Mouse (Mus musculus) myocyte (in vitro differentiated cells): ENCODE data around the gene Slc9a7. TPM values are rescaled to one million over a fixed set of nuclear protein-coding genes. Genes with fewer than 3 reads are reported as not detected.

ENCODE experiments used
- H3K27me3 ChIP-seq: one replicate; pipeline ENCODE4 v1.6.1; 2011; ENCODE audit not compliant: control insufficient read depth, insufficient read depth, insufficient read length
- H3K36me3 ChIP-seq: one replicate; pipeline ENCODE4 v1.6.1; 2011; ENCODE audit not compliant: control insufficient read depth, insufficient read depth
- H3K4me2 ChIP-seq: one replicate; pipeline ENCODE4 v1.6.1; 2011; ENCODE audit warnings: low read depth, control low read depth
- H3K4me3 ChIP-seq: one replicate; pipeline ENCODE4 v1.5.1; 2011; ENCODE audit warnings: mild to moderate bottlenecking, control low read depth, moderate library complexity
- H3K79me2 ChIP-seq: one replicate; pipeline ENCODE4 v1.6.1; 2011; ENCODE audit not compliant: control insufficient read depth, insufficient read depth
- H3ac ChIP-seq: one replicate; pipeline ENCODE4 v1.6.1; 2011; ENCODE audit not compliant: control insufficient read depth, insufficient read length
- CEBPB ChIP-seq: IDR thresholded peaks from 2 replicates; pipeline ENCODE4 v1.6.1; 2011; ENCODE audit warnings: mild to moderate bottlenecking, moderate library complexity; ENCODE audit not compliant: poor library complexity, insufficient read depth, severe bottlenecking
- E2F4 ChIP-seq: IDR thresholded peaks from one replicate; pipeline ENCODE4 v1.6.1; 2011; ENCODE audit warnings: mild to moderate bottlenecking, control low read depth, moderate library complexity; ENCODE audit not compliant: insufficient read depth
- MAX ChIP-seq: IDR thresholded peaks from one replicate; pipeline ENCODE4 v1.6.1; 2011; ENCODE audit warnings: low read depth, mild to moderate bottlenecking, control low read depth
- MYOD1 ChIP-seq, 3 experiments: IDR thresholded peaks; one replicate each; pipeline ENCODE4 v1.6.1; 2011; ENCODE audit warnings: control low read depth in 2 of 3, low read depth in 2 of 3, mild to moderate bottlenecking in 2 of 3, moderate library complexity in 1 of 3; ENCODE audit not compliant: insufficient read length in 2 of 3, control insufficient read depth in 1 of 3
- MYOG ChIP-seq, 3 experiments: IDR thresholded peaks; one replicate each; pipeline ENCODE4 v1.6.1; 2011; ENCODE audit warnings: control low read depth in 2 of 3, low read depth in 2 of 3, mild to moderate bottlenecking in 2 of 3; ENCODE audit not compliant: insufficient read length in 2 of 3, control insufficient read depth in 1 of 3, insufficient read depth in 1 of 3
- POLR2A ChIP-seq: IDR thresholded peaks from one replicate; pipeline ENCODE4 v1.6.1; 2011; ENCODE audit warnings: low read depth, mild to moderate bottlenecking, control low read depth, moderate library complexity; ENCODE audit not compliant: insufficient read length
- POLR2AphosphoS2 ChIP-seq: IDR thresholded peaks from one replicate; pipeline ENCODE4 v1.6.1; 2011; ENCODE audit warnings: low read depth, control low read depth; ENCODE audit not compliant: insufficient read length
- REST ChIP-seq: IDR thresholded peaks from one replicate; pipeline ENCODE4 v1.6.1; 2011; ENCODE audit warnings: mild to moderate bottlenecking, control low read depth, moderate library complexity; ENCODE audit not compliant: insufficient read depth, insufficient read length
- SRF ChIP-seq: IDR thresholded peaks from one replicate; pipeline ENCODE4 v1.6.1; 2011; ENCODE audit warnings: low read depth; ENCODE audit not compliant: control insufficient read depth, insufficient read length
- TCF12 ChIP-seq: IDR thresholded peaks from one replicate; pipeline ENCODE4 v1.6.1; 2011; ENCODE audit warnings: mild to moderate bottlenecking, control low read depth; ENCODE audit not compliant: poor library complexity, insufficient read depth, severe bottlenecking
- TCF3 ChIP-seq: IDR thresholded peaks from one replicate; pipeline ENCODE4 v1.6.1; 2011; ENCODE audit warnings: low read depth, control low read depth; ENCODE audit not compliant: insufficient read length
- USF1 ChIP-seq: IDR thresholded peaks from one replicate; pipeline ENCODE4 v1.6.1; 2011; ENCODE audit warnings: low read depth, mild to moderate bottlenecking, control low read depth, moderate library complexity
- polyA plus RNA-seq: library from polyadenylated mRNA; unstranded; fragments of >200 nt; fragmentation: generic; extraction: Trizol; gene quantifications from one replicate; pipeline ENCODE4 v1.2.1, GENCODE M21; 2012; ENCODE audit warnings: missing spikeins

Gene Slc9a7
- polyA plus RNA-seq, 1 experiment, result 0.13 TPM

DNA sequence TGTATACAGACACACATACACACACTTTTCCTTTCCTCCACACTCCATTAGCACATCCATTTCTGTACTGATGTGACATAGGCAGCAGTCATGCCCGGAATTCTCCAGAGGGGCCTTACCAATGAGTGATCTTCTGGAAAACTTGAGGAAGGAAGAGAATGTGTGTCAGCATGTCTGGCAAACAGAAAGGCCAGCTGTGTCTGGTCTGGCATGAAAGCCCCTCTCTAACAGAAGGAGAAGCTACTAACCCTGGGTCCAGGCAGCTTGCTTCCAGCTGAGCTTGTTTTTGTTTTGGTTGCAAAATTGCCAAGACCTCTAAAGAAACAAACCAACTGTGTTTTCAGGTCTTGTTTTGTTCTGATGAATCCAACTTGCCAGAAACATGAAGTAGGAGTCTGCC, 162.1 kb downstream of the Slc9a7 start:
- no peaks in the 10 kb centered on the region for H3K27me3 ChIP-seq
- H3K79me2 ChIP-seq, result no peaks in the 10 kb centered on the region
- no peaks in the 10 kb centered on the region for H3K36me3 ChIP-seq
- no peak overlapping the region for H3ac ChIP-seq
- TF ChIP-seq POLR2AphosphoS2 (no peak), TCF3 (no peak), USF1 (no peak), E2F4 (no peak), POLR2A (no peak), REST (no peak), MYOG (IDR thresholded peaks at IDR 0.05; ENCODE audit: control insufficient read depth in 1 of 3, insufficient read depth in 1 of 3, insufficient read length in 2 of 3, low read depth in 2 of 3) (no peak), MYOD1 (IDR thresholded peaks at IDR 0.05; ENCODE audit: control insufficient read depth in 1 of 3, insufficient read length in 2 of 3, low read depth in 2 of 3) (no peak), CEBPB (no peak), SRF (no peak), MAX (no peak), TCF12 (no peak)
- H3K4me2 ChIP-seq, result no peak overlapping the region
- no peak overlapping the region for H3K4me3 ChIP-seq

DNA sequence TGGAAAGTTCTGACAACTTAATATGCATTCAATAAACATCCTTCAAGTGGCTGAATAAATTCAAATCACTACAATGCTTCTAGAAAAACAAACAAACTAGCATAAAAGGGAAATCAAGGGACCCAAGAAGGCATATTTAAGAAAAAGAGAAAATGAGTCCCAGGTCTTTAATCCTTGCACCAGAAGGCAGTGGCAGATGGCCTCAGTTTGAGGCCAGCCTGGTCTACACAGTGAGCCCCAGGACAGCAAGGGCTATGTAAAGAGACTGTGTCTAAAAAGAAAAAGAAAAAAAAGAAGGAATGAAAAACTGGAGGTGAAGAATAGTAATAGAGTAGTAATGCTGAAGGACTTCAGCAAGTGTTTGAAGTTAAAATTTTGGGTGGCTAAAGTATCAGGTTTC, 162.7 kb downstream of the Slc9a7 start:
- H3K4me3 ChIP-seq, result no peak overlapping the region
- no peak overlapping the region for H3K4me2 ChIP-seq
- H3ac ChIP-seq, result no peak overlapping the region
- H3K36me3 ChIP-seq, result no peaks in the 10 kb centered on the region
- TF ChIP-seq E2F4 (no peak), POLR2A (no peak), MAX (no peak), USF1 (no peak), CEBPB (no peak), POLR2AphosphoS2 (no peak), TCF3 (no peak), MYOG (IDR thresholded peaks at IDR 0.05; ENCODE audit: control insufficient read depth in 1 of 3, insufficient read depth in 1 of 3, insufficient read length in 2 of 3, low read depth in 2 of 3) (no peak), TCF12 (no peak), MYOD1 (IDR thresholded peaks at IDR 0.05; ENCODE audit: control insufficient read depth in 1 of 3, insufficient read length in 2 of 3, low read depth in 2 of 3) (no peak), SRF (no peak), REST (no peak)
- H3K27me3 ChIP-seq, result no peaks in the 10 kb centered on the region
- H3K79me2 ChIP-seq, result no peaks in the 10 kb centered on the region

- Histone ChIP-seq H3K27me3 (no peaks in the 10 kb centered on the region), H3K79me2 (no peaks in the 10 kb centered on the region), H3K36me3 (no peaks in the 10 kb centered on the region), H3K4me3 (no peak overlapping the region), H3ac (no peak overlapping the region), H3K4me2 (no peak overlapping the region)
- TF ChIP-seq MYOG (IDR thresholded peaks at IDR 0.05; ENCODE audit: control insufficient read depth in 1 of 3, insufficient read depth in 1 of 3, insufficient read length in 2 of 3, low read depth in 2 of 3) (no peak), USF1 (no peak), POLR2A (no peak), POLR2AphosphoS2 (no peak), TCF12 (no peak), MAX (no peak), MYOD1 (IDR thresholded peaks at IDR 0.05; ENCODE audit: control insufficient read depth in 1 of 3, insufficient read length in 2 of 3, low read depth in 2 of 3) (no peak), CEBPB (no peak), E2F4 (no peak), SRF (no peak), TCF3 (no peak), REST (no peak)
These were observed 166.1 kb downstream of the Slc9a7 start for GRCm38 (mm10) chrX:20125481-20125880.

DNA sequence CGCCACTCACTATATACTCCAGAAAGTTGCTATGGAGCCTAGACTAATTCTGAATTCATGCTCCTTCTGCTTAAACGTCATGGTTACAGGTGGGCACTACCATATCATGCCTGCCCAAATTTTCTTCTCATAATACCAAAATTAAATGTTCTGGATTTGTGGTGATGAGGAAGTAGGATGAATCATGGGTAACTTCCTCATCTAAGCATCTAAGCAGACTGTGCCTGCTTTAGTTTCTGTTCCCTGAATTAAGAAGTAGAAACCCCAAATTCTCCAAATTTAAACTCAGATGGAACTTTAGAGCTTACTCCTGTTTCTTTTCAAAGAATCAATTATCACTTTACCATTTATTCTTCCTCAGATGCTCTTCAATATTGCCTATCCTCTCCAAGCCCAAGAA, 173.9 kb downstream of the Slc9a7 start:
- H3K79me2 ChIP-seq, result no peaks in the 10 kb centered on the region
- H3ac ChIP-seq, result no peak overlapping the region
- no peak for TF ChIP-seq POLR2A
- no peak for TF ChIP-seq CEBPB
- no peak for TF ChIP-seq SRF
- no peak for TF ChIP-seq TCF3
- no peak for TF ChIP-seq USF1
- TF ChIP-seq MYOG (IDR thresholded peaks at IDR 0.05; ENCODE audit: control insufficient read depth in 1 of 3, insufficient read depth in 1 of 3, insufficient read length in 2 of 3, low read depth in 2 of 3), result no peak
- TF ChIP-seq E2F4, result no peak
- no peak for TF ChIP-seq TCF12
- no peak for TF ChIP-seq POLR2AphosphoS2
- no peak for TF ChIP-seq MAX
- TF ChIP-seq REST, result no peak
- TF ChIP-seq MYOD1 (IDR thresholded peaks at IDR 0.05; ENCODE audit: control insufficient read depth in 1 of 3, insufficient read length in 2 of 3, low read depth in 2 of 3), result no peak
- H3K27me3 ChIP-seq, result no peaks in the 10 kb centered on the region
- no peak overlapping the region for H3K4me2 ChIP-seq
- no peak overlapping the region for H3K4me3 ChIP-seq
- H3K36me3 ChIP-seq, result no peaks in the 10 kb centered on the region

GRCm38 (mm10) chrX:20070196-20070595, 221.4 kb downstream of the Slc9a7 start:
- H3K27me3 ChIP-seq, result no peaks in the 10 kb centered on the region
- H3ac ChIP-seq, result no peak overlapping the region
- no peak for TF ChIP-seq POLR2AphosphoS2
- TF ChIP-seq TCF3, result no peak
- TF ChIP-seq CEBPB, result no peak
- no peak for TF ChIP-seq TCF12
- TF ChIP-seq E2F4, result no peak
- H3K79me2 ChIP-seq, result no peaks in the 10 kb centered on the region
- H3K4me2 ChIP-seq, result no peak overlapping the region
- no peaks in the 10 kb centered on the region for H3K36me3 ChIP-seq
- no peak overlapping the region for H3K4me3 ChIP-seq
